ENCODE assay signal across 10 mouse cellular contexts in the genomic region with DNA sequence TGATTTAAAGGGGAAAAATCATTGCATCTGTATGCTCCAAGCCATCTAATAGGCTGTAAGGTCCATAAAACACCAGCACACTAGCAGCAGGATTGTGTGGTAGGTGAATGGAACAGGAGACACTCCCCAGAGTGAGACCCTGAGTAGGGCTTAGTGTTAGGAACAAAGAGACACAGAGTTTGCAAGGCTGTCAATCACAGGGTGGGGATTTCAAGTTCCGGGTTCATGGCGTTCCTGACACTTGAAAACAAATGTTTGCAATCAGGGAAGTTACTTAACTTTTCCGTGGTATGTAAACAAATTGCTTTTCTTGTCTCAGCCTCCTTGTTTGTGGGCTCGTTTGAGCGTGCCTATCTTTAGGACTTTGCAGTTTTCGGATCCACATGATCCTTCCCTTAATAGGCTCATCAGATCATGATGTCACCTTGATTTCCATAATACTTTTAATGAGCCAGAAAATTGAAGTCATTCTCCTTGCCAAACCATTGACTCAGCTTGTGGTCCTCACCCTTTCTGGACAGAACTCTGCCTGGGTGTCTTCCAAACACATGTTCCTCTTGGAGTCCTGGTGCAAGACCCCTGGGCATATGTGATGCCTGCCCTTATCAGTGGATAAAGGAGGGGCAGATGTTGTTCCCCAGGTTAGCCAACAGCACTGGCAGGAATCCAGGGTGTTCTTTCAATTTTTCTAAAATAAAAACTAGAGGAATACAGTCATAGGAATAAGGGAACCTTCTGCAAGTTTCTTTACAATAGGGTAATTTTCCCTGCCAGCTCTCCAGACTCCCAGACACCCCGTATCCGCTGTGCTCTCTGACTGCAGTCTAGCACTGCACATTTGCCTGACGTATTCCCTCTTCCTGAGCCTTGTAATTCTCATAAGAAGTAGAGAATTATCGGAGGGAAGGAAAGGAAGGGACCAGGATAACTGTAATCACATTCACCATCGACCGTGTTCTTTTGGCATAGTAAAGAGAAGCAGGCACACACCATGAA.
A peak's percentile ranks its signal among the peaks of the same experiment; 100 is the strongest.
DNase-seq lines count a peak whose midpoint lies in the region; ATAC-seq and TF ChIP-seq lines count a peak whose summit lies in the region.
"Had no signal": no experiment of that assay in that cellular context is flagged by ENCODE, and none has a peak within 500 bp of the region (broad histone marks: within the 10 kb centered on the region; RNA-seq: fewer than 3 reads in every experiment).

No protein-coding gene starts in this region.

- H3K9me3 ChIP-seq in heart, embryonic 11.5 days (replicated peaks; ENCODE audit: control insufficient read depth, low read length) = no peaks in the 10 kb centered on the region
- H3K9me3 ChIP-seq in limb, embryonic 10.5 days (replicated peaks) = no peaks in the 10 kb centered on the region
- H3K9me3 ChIP-seq: midbrain, embryonic 12.5 days had no signal

- H3K9ac ChIP-seq in heart, embryonic 11.5 days (ENCODE audit: low read depth, low read length) = no peak overlapping the region
- H3K9ac ChIP-seq: midbrain, embryonic 12.5 days had no signal

- TF ChIP-seq POLR2A in bone marrow, adult 2 months (IDR thresholded peaks at IDR 0.05; ENCODE audit: borderline replicate concordance, control insufficient read depth, low read depth, low read length) = no peak

- no peak overlapping the region for H3K4me3 ChIP-seq in heart, embryonic 11.5 days (ENCODE audit: low read depth, low read length)
- no peak overlapping the region for H3K4me3 ChIP-seq in bone marrow, adult 2 months (replicated peaks; ENCODE audit: control insufficient read depth, low read depth, low read length)
- H3K4me3 ChIP-seq in limb, embryonic 10.5 days = no peak overlapping the region
- H3K4me3 ChIP-seq: midbrain, embryonic 12.5 days had no signal

- DNase-seq in heart, adult 18-20 months = peak; percentile 68 to 73
- DNase-seq in Patski (ENCODE audit: low read depth, low spot score) = peak; percentile 35
- no peak for DNase-seq in limb, embryonic 10.5 days (ENCODE audit: low spot score)
- DNase-seq in embryo, embryonic 9.5 days (ENCODE audit: extremely low spot score) = no peak
- DNase-seq in layer of hippocampus, postnatal 25 days (ENCODE audit: extremely low spot score in 1 of 2, low spot score in 1 of 2) = no peak
- no peak for DNase-seq in ovary, postnatal 36 days (ENCODE audit: low spot score)
- DNase-seq: kidney, postnatal 36 days had no signal

- no peaks in the 10 kb centered on the region for H3K27me3 ChIP-seq in heart, embryonic 11.5 days (ENCODE audit: control insufficient read depth, insufficient read depth, low read length)
- no peaks in the 10 kb centered on the region for H3K27me3 ChIP-seq in Patski
- 0 out of 2 replicates have a peak, but pooled peaks cover 4% of the 10 kb centered on the region for H3K27me3 ChIP-seq in limb, embryonic 10.5 days (ENCODE audit: low read depth, poor library complexity, severe bottlenecking)
- H3K27me3 ChIP-seq: midbrain, embryonic 12.5 days had no signal

- in situ Hi-C loops in Patski (cut with MboI; ENCODE audit: low pct_unique_long_range_greater_than_20kb) = no loop called here

- no peaks in the 10 kb centered on the region for H3K36me3 ChIP-seq in heart, embryonic 11.5 days (ENCODE audit: control insufficient read depth, insufficient read depth, low read length)
- no peaks in the 10 kb centered on the region for H3K36me3 ChIP-seq in limb, embryonic 10.5 days
- H3K36me3 ChIP-seq: midbrain, embryonic 12.5 days had no signal

- no peak overlapping the region for H3K27ac ChIP-seq in heart, embryonic 11.5 days (ENCODE audit: low read depth, low read length)
- H3K27ac ChIP-seq in bone marrow, adult 2 months (ENCODE audit: control insufficient read depth, insufficient read depth, low read depth, low read length, poor library complexity) = peak overlapping the region; percentile 57; the same call in 1 of the 2 replicates
- H3K27ac ChIP-seq in limb, embryonic 10.5 days = peak overlapping the region; percentile 40; the same call in 1 of the 2 replicates
- H3K27ac ChIP-seq: midbrain, embryonic 12.5 days had no signal

- no peak for TF ChIP-seq CTCF in Patski (IDR thresholded peaks at IDR 0.05)
- no peak for TF ChIP-seq CTCF in bone marrow, adult 2 months (IDR thresholded peaks at IDR 0.05; ENCODE audit: control insufficient read depth, insufficient read depth, low read length)

- CTCF ChIA-PET in Patski (lab: Charles Lee) = interaction anchor here (1.2 kb wide), 1 partner anchor 11 kb away, joined by 3 read pairs; no protein-coding TSS in a partner anchor

- no peaks in the 10 kb centered on the region for H3K4me1 ChIP-seq in heart, embryonic 11.5 days (ENCODE audit: control insufficient read depth, insufficient read depth, low read length)
- H3K4me1 ChIP-seq in bone marrow, adult 2 months (ENCODE audit: control insufficient read depth, insufficient read depth, low read length) = peaks cover 2% of the 10 kb centered on the region
- peaks cover 13% of the 10 kb centered on the region for H3K4me1 ChIP-seq in limb, embryonic 10.5 days

- ATAC-seq in heart, embryonic 11.5 days (replicated peaks; ENCODE audit: insufficient number of reproducible peaks, low FRiP score, low TSS enrichment) = no peak
- no peak for ATAC-seq in Patski

- 63% methylated on average over 12 of the region's 12 CpGs for WGBS in heart, embryonic 11.5 days (ENCODE audit: insufficient replicate concordance)
- 69% methylated on average over 12 of the region's 12 CpGs for WGBS in bone marrow, adult 2 months
- 72% methylated on average over 12 of the region's 12 CpGs for WGBS in limb, embryonic 10.5 days

- POLR2A ChIA-PET in Patski (lab: Charles Lee) = interaction anchor here (0.7 to 0.8 kb wide), 2 partner anchors 13 to 43 kb away, joined by 3 to 8 read pairs; no protein-coding TSS in a partner anchor

- H3K4me2 ChIP-seq in heart, embryonic 11.5 days = no peak overlapping the region
- H3K4me2 ChIP-seq: midbrain, embryonic 12.5 days had no signal

Comparison
In these comparisons a context has a peak if more than half of its experiments do, and no peak if none do; other contexts are left out.
1. DNase-seq: peak in heart, adult 18-20 months (2 of 2) and Patski (single experiment); none in limb, embryonic 10.5 days (single experiment), embryo, embryonic 9.5 days (single experiment), layer of hippocampus, postnatal 25 days (0 of 2) and ovary, postnatal 36 days (single experiment).